Mouse (Mus musculus) frontal cortex, adult 2 months (tissue): ENCODE data around the gene Mmp10. TPM values are rescaled to one million over a fixed set of nuclear protein-coding genes. Genes with fewer than 3 reads are reported as not detected.

Experiments
- polyA plus RNA-seq: library from polyadenylated mRNA; depleted of rRNA; stranded (reverse); fragments of >200 nt; gene quantifications from 2 replicates; pipeline ENCODE4 v1.2.3, GENCODE M21; 2012; rRNA removed

The Mmp10 gene
- polyA plus RNA-seq, 1 experiment: not detected

Other genes with a start within 250 kb of the Mmp10 start
- 0.06 and 0.48 TPM in 2 replicates for gene Mmp13, start 229.8 kb upstream of the Mmp10 start, polyA plus RNA-seq
- not detected in 2 replicates for gene Mmp12, start 158.0 kb upstream of the Mmp10 start, polyA plus RNA-seq
- not detected in 2 replicates for gene Mmp1b, start 114.3 kb upstream of the Mmp10 start, polyA plus RNA-seq
- gene Mmp3, start 56.5 kb upstream of the Mmp10 start, polyA plus RNA-seq: not detected in 2 replicates
- 0.04 TPM in 1 of 2 replicates, not detected in the other for gene Mmp8, start 56.1 kb downstream of the Mmp10 start, polyA plus RNA-seq
- gene Mmp27, start 69.0 kb downstream of the Mmp10 start, polyA plus RNA-seq: not detected in 2 replicates
- not detected in 2 replicates for gene Mmp20, start 125.9 kb downstream of the Mmp10 start, polyA plus RNA-seq
- gene Mmp7, start 189.7 kb downstream of the Mmp10 start, polyA plus RNA-seq: not detected in 2 replicates